23 mouse cellular contexts compared by ENCODE assay signal in the genomic region with DNA sequence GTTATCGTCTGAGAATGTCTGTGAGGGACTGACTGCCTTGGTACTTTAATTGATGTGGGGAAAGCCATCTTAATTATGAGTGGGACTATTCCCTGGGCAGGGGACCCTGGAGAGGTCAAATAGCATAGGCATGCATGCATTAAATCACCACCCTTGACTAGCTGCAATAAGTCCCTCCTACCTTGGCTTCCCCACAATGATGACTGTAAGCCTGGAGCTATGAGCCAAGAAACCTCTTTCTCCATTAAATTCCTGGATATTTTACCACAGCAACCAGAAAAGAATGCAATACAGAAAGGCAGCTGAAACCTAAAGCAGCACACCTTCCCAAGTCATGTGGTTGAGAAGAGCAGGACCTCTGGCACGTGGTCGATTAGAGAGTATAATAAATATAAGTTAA. TPM values are rescaled to one million over a fixed set of nuclear protein-coding genes. Genes with fewer than 3 reads are reported as not detected.
A peak's percentile ranks its signal among the peaks of the same experiment; 100 is the strongest.
DNase-seq lines count a peak whose midpoint lies in the region; ATAC-seq and TF ChIP-seq lines count a peak whose summit lies in the region.
"Had no signal": no experiment of that assay in that cellular context is flagged by ENCODE, and none has a peak within 500 bp of the region (broad histone marks: within the 10 kb centered on the region; RNA-seq: fewer than 3 reads in every experiment).

No protein-coding gene starts in this region.

- no peaks in the 10 kb centered on the region for H3K9me3 ChIP-seq in lung, postnatal 0 days (ENCODE audit: low read length)
- H3K9me3 ChIP-seq: embryonic facial prominence, embryonic 13.5 days; embryonic facial prominence, embryonic 15.5 days; forebrain, embryonic 13.5 days; forebrain, embryonic 15.5 days had no signal

- WGBS in lung, postnatal 0 days: 89% methylated on average over 3 of the region's 3 CpGs

- DNase-seq in lung, postnatal 0 days (ENCODE audit: low spot score): peak; percentile 5
- DNase-seq in lung, postnatal 14 days: no peak
- peak; percentile 59 for DNase-seq in NIH3T3 (ENCODE audit: low read depth)
- peak; percentile 4 for DNase-seq in fibroblast of lung, adult 2 months (ENCODE audit: low read depth)
- DNase-seq in urinary bladder, postnatal 25 days (ENCODE audit: low spot score): no peak
- DNase-seq in heart, adult 18-20 months: no peak
- DNase-seq: adrenal gland, adult 2 months; adrenal gland, postnatal 10 days; adrenal gland, postnatal 25 days; cerebellum, adult 11 months; cerebellum, adult 18-20 months; cerebellum, adult 8-10 months; cerebellum, adult 9-11 months; cerebellum, postnatal 14 days; cerebellum, postnatal 36 days; embryo, embryonic 11 days; forebrain, postnatal 0 days had no signal

- TF ChIP-seq EP300 in lung, postnatal 0 days (IDR thresholded peaks at IDR 0.05): no peak

- TF ChIP-seq CTCF in lung, postnatal 0 days (IDR thresholded peaks at IDR 0.05): no peak

- H3K4me1 ChIP-seq in lung, postnatal 0 days (ENCODE audit: insufficient read depth, low read depth, low read length): no peaks in the 10 kb centered on the region
- H3K4me1 ChIP-seq: embryonic facial prominence, embryonic 13.5 days; embryonic facial prominence, embryonic 15.5 days; forebrain, embryonic 13.5 days; forebrain, embryonic 15.5 days had no signal

- no peak overlapping the region for H3K27ac ChIP-seq in lung, postnatal 0 days (ENCODE audit: low read length)
- H3K27ac ChIP-seq: embryonic facial prominence, embryonic 13.5 days; embryonic facial prominence, embryonic 15.5 days; forebrain, embryonic 13.5 days; forebrain, embryonic 15.5 days had no signal

- ATAC-seq in lung, postnatal 0 days: no peak
- ATAC-seq: activated CD4-positive, CD25-positive, alpha-beta regulatory T cell, adult 4 months; forebrain, embryonic 13.5 days; forebrain, embryonic 15.5 days; forebrain, postnatal 0 days had no signal

- H3K4me3 ChIP-seq in lung, postnatal 0 days (ENCODE audit: low read depth, low read length): no peak overlapping the region
- H3K4me3 ChIP-seq: embryonic facial prominence, embryonic 13.5 days; embryonic facial prominence, embryonic 15.5 days; erythroblast, embryonic 14.5 days; forebrain, embryonic 13.5 days; forebrain, embryonic 15.5 days had no signal

- no peak overlapping the region for H3K4me2 ChIP-seq in lung, postnatal 0 days (replicated peaks; ENCODE audit: low read depth, low read length)
- H3K4me2 ChIP-seq: embryonic facial prominence, embryonic 13.5 days; embryonic facial prominence, embryonic 15.5 days; forebrain, embryonic 13.5 days; forebrain, embryonic 15.5 days had no signal

- H3K9ac ChIP-seq in lung, postnatal 0 days (replicated peaks; ENCODE audit: low read depth): no peak overlapping the region
- H3K9ac ChIP-seq: embryonic facial prominence, embryonic 13.5 days; embryonic facial prominence, embryonic 15.5 days; forebrain, embryonic 13.5 days; forebrain, embryonic 15.5 days; forebrain, postnatal 0 days had no signal

- no peaks in the 10 kb centered on the region for H3K27me3 ChIP-seq in lung, postnatal 0 days (replicated peaks; ENCODE audit: insufficient read depth, low read length)
- H3K27me3 ChIP-seq: embryonic facial prominence, embryonic 15.5 days; forebrain, embryonic 13.5 days; forebrain, embryonic 15.5 days had no signal

- no peaks in the 10 kb centered on the region for H3K36me3 ChIP-seq in lung, postnatal 0 days (ENCODE audit: insufficient read depth, low read length)

RNA-seq across cellular contexts. Expression of a gene that starts 14.1 kb away (rescaled TPM):
- 30.5 and 32.8 TPM in 2 replicates for polyA plus RNA-seq in lung, postnatal 0 days (2015; fragmentation: Nextera tagmentation; extraction: Ambion mirVana)
- 10 to 100 TPM; 10.7 to 16.0 TPM for total RNA-seq in heart, adult 18-20 months (2021)

RNA-seq across cellular contexts. Expression of a gene that starts 35.6 kb away (rescaled TPM):
- polyA plus RNA-seq in lung, postnatal 0 days (2015; fragmentation: Nextera tagmentation; extraction: Ambion mirVana): 24.4 and 35.4 TPM in 2 replicates
- total RNA-seq in heart, adult 18-20 months (2021): 10 to 100 TPM; 21.1 to 31.8 TPM

Comparison
In these comparisons a context has a peak if more than half of its experiments do, and no peak if none do; other contexts are left out.
1. DNase-seq: peak in lung, postnatal 0 days (single experiment), NIH3T3 (single experiment) and fibroblast of lung, adult 2 months (single experiment); none in lung, postnatal 14 days (single experiment), urinary bladder, postnatal 25 days (single experiment) and heart, adult 18-20 months (0 of 2).